Mouse (Mus musculus): ENCODE results near the gene Epn2.

Epn2 gene

DNA sequence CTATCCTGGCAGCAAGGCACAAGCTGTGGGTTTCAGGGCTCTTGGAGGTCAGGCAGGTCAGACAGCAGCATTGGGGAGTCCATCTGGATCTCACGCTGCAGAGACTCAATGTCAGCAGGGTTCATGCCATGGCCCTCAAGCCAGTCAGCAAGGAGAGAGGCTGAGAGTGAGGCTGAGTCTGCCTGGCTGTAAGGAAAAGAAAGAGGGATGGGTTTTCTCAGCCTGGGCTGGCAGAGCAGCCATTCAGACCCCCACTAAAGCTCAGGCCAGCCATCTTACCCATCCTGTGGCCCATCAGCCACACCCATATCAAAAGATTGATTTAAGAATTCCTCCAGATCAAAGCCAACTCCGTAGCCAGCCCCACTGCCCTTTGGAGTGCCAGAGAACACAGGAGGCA lies 90.4 kb downstream of the Epn2 start:
- DNase-seq (ENCODE audit: low spot score), result no peak

DNA sequence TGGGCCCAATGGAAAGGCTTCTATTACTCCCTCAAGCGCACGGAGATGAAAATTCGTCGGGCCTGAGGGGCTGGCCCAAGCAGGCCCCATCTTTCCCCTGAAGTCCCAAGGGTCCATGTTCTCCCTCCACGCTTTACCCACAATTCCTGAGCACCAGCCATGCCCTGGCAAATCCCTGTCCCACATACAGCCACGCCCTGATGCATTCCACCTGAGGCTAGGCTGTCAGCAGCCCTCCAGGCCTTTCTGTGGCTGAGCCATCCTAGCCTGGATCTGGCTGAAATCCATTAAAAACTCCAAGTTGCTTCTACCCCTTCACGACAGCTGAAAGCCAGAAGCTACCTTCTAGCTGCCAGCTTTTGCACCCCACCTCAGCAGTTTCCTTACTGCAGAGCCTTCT lies 91.6 kb downstream of the Epn2 start:
- DNase-seq (ENCODE audit: low spot score), result no peak

DNA sequence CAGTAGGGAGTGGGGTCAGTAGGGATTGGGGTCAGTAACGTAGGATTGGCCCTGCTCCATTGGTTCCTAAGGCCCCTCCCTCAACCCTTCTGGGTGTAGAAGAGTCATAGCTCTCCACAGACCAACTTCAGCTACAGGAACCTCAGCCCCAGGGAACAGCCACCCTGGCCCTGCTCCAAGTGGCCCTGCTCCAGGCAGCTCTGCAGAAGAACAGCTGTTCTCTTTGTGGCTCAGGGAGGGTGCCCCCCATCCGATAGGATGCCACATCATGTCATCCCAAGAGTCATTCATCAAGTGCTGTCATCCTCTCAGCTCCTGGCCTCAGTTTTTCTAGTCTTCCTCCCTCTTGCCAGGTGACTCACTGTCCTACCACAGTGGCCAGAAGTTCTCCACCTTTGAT lies 92.1 kb downstream of the Epn2 start:
- DNase-seq (ENCODE audit: low spot score), result no peak

DNA sequence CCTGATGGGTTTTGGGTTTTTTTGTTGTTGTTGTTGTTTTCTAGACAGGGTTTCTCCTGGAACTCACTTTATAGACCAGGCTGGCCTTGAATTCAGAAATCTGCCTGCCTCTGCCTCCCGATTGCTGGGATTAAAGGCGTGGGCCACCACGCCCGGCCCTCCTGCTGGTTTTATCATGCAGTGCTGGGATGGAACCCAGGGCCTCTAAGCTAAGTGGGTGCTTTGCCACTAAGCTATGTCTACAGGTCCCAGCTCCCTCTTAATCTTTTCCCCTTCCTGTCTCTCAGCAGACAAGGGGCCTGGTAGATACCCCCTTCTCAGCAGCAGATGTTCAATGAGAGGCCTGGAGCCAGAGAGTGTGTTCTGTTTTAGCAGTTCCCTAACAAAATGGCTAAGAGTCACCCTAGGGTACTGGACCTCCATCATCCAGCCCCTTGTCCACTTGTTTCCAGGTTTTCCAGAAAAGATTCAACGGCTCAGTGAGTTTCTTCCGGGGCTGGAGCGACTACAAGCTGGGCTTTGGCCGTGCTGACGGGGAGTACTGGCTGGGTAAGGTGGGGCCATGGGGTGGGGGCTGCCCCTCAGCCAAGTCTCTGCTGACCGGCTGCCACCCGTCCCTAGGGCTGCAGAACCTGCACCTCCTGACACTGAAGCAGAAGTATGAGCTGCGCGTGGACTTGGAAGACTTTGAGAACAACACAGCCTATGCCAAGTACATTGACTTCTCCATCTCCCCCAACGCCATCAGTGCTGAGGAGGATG lies 92.8 kb downstream of the Epn2 start:
- no peak for DNase-seq (ENCODE audit: low spot score)

DNA sequence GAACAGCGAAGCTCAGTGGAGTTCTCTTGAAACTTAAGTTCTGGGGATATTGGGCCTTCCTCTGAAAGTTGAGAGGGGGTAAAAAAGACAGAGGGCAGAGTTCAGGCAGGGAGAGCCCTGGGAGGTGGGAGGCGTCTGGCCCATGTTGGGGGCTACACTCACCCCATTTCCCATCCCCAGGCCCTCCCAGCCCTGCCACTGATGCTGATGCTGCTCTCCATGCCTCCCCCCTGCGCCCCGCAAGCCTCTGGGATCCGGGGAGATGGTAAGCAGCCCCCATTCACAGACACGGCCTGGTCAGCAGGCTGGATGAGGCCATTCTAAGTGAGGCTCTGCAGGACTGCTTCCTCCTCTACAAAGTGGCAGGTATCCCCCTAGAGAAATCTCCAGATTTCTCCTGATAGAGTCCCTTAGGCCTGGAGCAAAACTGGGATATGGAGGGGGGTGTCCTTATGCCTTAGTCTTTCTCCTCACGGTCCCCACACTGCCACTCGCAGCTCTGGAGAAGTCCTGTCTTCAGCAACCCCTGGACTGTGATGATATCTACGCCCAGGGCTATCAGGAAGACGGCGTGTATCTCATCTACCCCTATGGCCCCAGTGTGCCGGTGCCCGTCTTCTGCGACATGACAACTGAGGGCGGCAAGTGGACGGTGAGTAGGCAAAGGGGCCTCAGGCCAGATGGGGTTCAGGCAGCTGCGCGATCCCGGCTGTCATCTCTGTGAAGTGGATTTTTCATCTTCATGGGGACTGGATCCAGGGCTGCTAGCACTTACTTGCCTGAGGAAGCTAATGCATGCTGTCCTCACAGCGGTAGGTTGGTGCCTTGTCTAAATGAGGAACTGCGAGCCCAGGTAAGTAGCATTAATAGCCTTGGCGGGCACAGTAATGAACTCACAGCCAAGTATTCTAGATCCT lies 93.7 kb downstream of the Epn2 start:
- DNase-seq (ENCODE audit: low spot score), result peak; percentile 25

DNA sequence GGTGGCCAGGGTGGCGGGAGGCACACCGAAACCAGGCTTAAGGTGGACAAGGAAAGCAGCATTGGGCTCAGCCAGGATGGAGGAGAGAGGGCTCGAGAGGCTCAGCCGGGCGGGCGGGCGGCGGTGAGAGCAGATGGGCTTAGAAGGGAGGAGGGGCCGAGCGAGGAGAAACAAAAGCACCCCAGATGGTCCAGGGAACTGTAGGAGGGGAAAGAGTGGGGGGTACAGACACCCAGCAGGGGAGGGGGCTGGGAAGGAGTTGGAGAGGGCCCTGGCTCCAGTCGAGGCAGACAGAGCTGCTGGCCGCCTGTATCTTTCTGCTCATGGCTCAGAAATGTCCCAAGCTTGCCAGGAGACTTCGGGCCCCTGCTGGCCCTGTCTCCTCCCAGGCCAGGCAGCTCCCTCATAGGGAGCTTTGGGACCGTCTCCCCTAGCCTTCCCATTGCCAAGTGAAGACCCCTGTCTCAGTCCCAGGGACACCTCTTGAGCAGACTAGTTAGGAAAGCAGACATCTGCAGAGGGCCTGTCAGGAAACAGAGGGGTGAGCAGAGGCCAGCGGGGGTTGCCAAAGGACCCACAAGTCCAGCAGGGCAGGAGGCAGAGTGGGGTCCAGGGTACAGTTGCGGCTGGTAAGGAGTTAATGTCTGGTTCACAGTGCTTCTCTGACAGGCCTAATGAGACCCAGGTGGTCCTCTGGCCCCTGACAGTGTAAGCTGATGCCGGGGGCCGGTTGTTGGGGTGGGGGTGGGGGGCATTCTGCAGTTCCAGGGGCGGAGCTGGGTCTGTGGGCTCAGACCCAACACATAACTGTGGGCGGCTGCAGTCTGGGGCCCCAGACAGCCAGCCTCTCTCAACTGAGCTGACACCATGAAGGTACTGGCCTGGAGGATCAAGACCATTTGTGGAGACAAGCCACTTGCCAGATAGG lies 94.6 kb downstream of the Epn2 start, which contains the start of gene Mfap4:
Gene Mfap4 (plus strand): TSS at position 819 of the 928 bp plus-strand sequence.
- DNase-seq (ENCODE audit: low spot score), result peak; percentile 75

DNA sequence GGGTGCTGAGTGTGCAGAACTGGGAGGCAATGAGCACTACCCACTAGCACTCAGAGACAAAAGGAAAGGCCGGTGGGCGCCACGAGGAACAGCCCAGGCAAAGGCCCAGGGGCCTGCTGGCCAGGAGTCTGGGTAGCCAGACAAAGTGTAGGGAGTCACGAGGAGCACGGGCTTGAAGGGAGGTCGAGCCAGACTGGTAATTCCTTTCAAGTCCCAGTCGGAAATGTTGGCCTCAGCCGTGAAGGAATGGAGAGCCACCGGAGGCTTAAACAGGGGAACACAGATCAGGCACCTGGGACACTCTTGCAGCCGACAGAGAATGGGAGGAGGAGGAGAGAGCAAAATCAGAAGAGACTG lies 95.3 kb downstream of the Epn2 start:
- no peak for DNase-seq (ENCODE audit: low spot score)

DNA sequence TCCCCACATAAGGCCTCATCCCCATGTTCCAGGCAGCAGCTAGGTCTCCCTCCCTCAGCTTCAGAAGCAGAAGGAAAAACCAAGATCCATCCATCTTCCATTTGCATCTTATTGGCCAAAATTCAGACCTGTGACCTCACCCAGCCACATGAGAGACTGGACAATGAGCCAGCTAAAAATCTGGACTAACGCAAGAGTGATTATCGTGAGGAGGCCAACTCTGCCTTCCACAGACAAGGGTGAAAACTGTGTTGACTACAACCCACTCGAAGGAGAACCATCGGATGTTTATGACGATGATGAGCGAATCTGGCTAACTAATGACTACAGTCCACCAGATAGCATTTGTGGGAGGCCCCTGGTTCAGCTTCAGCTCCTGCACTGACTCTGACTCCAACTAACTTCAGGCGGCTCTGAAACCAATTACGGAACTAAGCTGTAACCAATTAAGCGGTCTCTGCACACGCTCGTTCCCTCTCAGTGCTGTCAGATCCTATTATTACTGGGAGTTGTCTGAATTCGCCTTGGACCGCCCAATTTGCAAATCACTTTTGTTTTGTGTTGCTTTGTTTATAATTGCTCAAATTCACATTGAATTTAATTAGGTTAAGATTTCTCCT lies 96.2 kb downstream of the Epn2 start:
- DNase-seq (ENCODE audit: low spot score), result peak; percentile 81

DNA sequence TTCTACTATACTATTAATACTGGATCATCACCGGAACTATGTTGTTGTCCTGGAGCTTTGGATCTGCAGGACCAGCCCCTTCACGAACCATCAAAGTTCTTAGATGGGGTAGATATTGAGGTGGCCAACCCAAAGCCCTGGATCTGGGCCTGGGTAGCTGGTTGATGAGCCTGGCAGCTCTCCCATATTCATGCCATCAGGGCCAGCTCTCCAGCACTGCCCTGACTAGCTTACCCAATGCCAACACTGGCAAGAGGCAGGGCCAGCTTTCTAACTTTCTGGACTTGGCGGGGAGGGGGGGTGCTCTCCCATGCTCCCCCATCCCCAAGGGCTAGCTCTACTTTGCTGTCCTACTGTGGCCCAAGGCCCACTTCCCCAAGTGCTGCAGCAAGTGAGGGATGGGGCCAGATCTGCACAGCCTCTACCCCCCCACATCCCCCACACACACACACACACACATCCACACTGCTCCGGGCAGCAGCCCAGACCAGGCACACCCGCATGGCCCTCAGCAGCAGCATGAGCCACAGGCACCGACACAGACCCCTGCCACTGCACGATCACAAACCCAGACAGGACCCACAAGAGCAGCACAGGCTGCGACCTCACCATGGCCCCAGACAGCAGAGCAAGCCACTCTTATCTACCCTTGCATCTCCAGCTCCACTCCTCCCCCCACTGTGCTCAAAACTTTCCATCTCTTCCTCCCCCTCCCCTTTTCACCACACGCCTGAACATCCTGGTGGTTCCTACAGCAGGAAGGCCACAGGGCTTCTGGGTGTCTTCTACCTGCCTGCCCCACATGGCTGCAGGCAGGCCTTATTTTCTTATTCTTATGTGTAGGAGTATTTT lies 98.0 kb downstream of the Epn2 start:
- DNase-seq (ENCODE audit: low spot score), result no peak

DNA sequence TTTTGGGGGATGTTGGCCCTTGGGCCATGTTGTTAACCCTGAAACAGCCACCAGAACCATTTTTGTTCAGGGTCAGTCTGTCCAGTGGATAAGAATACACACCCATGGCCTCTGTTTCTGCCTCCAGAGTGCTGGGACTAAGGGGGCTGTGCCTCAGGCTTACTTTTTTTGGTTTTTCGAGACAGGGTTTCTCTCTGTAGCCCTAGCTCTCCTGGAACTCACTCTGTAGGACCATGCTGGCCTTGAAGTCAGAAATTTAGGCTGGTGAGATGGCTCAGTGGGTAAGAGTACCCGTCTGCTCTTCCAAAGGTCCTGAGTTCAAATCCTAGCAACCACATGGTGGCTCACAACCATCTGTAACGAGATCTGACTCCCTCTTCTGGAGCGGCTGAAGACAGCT lies 100.7 kb downstream of the Epn2 start:
- no peak for DNase-seq (ENCODE audit: low spot score)

DNA sequence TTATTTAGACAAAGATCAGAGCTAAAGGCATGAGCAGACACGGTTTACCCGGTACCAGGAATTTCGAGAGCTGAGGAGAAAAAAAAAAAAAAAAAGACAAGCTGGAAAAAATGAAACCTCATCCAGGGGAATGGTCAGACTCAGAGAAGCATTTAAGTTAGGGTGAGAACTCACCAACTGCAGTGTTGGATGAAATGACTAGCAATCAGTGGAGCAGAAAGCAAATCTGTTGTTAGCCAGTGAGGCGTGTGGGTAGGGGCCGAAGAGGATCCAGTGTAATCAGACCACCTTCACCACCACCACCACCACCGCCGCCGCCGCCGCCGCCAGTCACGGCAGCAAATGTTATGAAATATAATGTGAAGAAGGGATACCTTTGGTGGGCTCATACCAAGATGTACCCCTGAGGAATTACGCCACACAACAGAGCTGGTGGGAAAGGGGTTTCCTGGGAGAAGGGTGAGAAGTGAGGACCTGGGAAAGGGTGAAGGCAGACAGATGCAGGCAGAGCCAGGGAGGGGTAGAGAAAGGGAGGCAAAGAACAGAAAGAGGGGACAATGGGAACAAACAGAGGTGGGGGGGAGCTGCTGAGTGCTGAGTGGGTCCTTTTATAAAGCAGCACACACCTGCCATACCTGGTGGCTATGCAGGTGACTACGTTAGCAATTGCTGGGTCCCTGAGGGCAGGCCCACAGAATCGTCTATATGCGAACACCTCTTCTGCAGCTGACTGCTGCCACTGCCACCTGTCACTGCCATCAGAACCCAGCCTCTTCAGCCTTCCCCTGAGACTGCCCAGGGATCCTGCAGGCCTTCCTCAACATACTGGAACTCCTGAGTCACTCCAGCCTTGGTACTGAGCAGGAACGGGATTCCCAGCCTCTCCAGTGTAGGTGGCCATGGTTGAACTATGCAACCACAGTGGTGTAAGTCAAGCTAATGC lies 101.7 kb downstream of the Epn2 start:
- peak; percentile 60 for DNase-seq (ENCODE audit: low spot score)

DNA sequence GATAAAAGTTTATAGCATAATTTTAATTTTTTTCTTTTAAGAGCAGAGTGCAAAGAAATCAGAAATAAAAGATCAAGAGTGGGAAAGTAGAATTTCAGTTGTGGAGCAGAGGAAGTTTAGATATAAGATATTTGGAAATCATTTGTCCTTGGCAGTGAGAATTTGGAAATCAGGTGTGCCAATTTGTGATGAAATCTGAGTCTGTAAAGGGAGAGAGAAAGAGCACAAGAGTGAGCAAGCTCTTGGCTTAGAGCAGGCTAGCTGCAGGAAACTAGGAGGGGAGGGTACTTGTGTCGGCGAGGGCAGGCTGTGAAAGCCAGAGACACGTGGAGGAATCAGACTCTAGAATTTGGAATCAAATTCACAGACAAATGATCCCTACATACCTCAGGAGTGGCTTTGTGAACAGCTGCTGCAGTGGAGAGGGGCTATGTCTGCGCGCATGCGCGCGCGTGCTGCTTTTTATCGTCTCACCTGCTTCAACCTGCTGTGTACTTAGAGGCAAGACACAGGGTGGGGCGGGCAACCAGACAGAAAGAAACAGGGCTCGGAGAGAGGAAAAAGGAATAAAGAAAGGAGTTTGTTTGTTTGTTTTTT lies 102.6 kb downstream of the Epn2 start:
- DNase-seq (ENCODE audit: low spot score), result no peak

DNA sequence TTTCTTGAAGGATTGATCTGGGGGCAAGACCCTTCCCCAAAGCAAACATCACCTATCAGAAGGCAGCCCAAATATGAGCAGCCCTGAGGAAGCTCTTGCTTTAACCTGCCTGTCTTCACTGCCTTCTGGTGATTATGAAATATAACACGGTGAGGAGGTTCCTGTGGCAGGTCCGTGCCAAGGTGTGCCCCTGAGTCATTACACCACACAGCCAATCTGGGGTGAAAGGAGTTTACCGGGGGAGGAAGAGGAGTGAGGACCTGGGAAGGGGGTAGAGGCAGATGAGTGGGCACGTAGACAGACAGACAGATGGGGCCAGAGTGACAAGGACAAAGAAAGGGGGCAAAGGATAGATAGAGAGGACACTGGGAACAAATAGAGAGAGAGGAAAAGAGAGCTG lies 105.9 kb downstream of the Epn2 start:
- DNase-seq (ENCODE audit: low spot score), result no peak

DNA sequence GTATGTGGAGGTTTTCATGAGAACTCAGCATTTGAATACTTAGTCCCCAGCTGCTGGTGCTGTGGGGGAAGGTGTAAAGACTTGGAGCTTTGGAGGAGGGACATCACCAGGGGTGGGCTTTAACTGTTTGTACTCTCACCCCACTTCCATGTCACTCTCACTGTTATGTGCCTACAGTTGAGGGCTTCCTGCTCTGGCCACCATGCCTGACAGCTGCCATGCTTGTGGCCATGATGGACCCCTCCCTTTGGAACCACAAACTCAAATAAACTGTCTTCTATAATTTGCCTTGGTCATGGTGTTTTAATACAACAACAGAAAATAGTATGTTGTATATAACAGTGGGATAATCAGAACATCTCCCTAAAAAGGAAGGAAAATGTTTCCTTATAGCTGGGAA lies 108.6 kb downstream of the Epn2 start:
- DNase-seq (ENCODE audit: low spot score), result no peak

DNA sequence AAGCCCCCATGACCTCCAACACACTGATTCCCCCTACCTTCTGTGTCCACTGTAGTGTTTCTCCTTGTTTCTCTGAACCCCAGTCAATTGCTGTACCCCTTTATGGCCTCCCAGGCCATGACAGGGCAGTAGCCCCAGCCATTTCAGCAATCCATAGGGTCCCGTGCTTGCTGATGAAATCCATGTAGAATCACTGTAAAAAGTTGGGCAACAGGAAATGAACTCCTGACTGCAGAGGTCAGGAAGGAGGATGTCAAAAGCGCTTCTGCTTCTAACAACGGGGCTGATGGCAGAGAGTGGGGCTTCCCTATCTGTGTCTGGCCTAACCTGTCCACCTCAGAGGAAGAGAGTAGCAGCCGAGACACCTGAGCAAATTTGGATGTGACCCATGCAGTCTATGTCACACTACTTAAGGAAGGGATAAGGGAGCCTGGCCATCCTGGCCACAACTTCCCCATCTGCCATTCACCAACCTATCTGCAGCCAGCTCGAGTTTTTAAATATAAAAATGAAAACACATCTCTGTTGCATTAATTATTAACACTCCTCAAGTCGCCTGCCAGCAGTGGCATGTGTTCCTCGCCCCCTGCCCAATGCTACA lies 110.1 kb downstream of the Epn2 start:
- no peak for DNase-seq (ENCODE audit: low spot score)

DNA sequence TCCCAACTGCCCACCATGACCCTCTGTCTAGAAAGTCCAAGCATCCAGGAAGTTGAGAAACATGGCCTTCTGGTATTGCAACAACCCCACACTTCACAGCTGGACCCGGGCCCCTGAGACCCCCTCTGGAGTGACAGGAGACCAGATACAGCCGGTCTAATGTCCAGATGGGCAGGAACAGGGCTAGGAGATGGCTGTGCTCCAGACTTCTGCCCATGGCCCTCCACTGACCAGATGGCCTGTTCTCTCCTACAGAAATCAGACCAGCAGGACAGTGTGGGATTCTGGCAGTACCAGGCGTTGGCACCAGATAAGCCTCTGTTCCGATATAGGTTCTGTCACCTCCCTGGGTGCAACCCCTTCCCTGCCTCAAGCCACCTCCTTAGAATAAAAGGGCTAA lies 111.0 kb downstream of the Epn2 start:
- DNase-seq (ENCODE audit: low spot score), result no peak

Data from retina, embryonic 14.5 days (tissue).